Mouse (Mus musculus) thymus, adult 2 months (tissue): Measurements from ENCODE around the gene Gpr152. TPM values are rescaled to one million over a fixed set of nuclear protein-coding genes. Genes with fewer than 3 reads are reported as not detected.

Experiments used
- DNase-seq: peaks from one replicate; pipeline ENCODE4 v3.0.0; 2021
- H3K27ac ChIP-seq: fragments of 200-500 bp; 2 replicates; pipeline ENCODE4 v1.5.1; 2012; ENCODE audit warnings: low read length, control low read depth; ENCODE audit not compliant: control insufficient read depth, insufficient read depth
- H3K27me3 ChIP-seq: fragments of 200-500 bp; 2 replicates; pipeline ENCODE4 v1.6.1; 2012; ENCODE audit warnings: mild to moderate bottlenecking, low read length, moderate library complexity, mixed read lengths; ENCODE audit not compliant: control insufficient read depth, insufficient read depth
- H3K36me3 ChIP-seq: fragments of 200-500 bp; 2 replicates; pipeline ENCODE4 v1.6.1; 2012; ENCODE audit warnings: mild to moderate bottlenecking, low read length, moderate library complexity; ENCODE audit not compliant: control insufficient read depth, insufficient read depth
- H3K4me1 ChIP-seq: fragments of 200-500 bp; replicated peaks from 2 replicates; pipeline ENCODE4 v1.6.1; 2012; ENCODE audit warnings: low read length; ENCODE audit not compliant: control insufficient read depth, insufficient read depth
- H3K4me3 ChIP-seq: fragments of 200-500 bp; 2 replicates; pipeline ENCODE4 v1.5.1; 2012; ENCODE audit warnings: mild to moderate bottlenecking, low read length, control low read depth, moderate library complexity; ENCODE audit not compliant: control insufficient read depth, insufficient read depth
- CTCF ChIP-seq: fragments of 200-500 bp; IDR thresholded peaks from 2 replicates; pipeline ENCODE4 v1.5.1; 2012; ENCODE audit warnings: mild to moderate bottlenecking, control low read depth, low read length, moderate library complexity, borderline replicate concordance; ENCODE audit not compliant: control insufficient read depth, poor library complexity, insufficient read depth; ENCODE audit errors: extremely low read depth
- POLR2A ChIP-seq: fragments of 200-500 bp; IDR thresholded peaks from 2 replicates; pipeline ENCODE4 v1.6.1; 2012; ENCODE audit warnings: mild to moderate bottlenecking, low read length, control low read depth, moderate library complexity; ENCODE audit not compliant: control insufficient read depth, poor library complexity, insufficient read depth; ENCODE audit errors: extremely low read depth
- WGBS: fragments of 180-500 bp; shearing (Covaris S2); methylation state at CpG from one replicate; pipeline ENCODE4 v1.1.7; 2018; 5-methylcytosine and 5-hydroxymethylcytosine counted together
- polyA plus RNA-seq: library from polyadenylated mRNA; depleted of rRNA; stranded (reverse); fragments of >200 nt; gene quantifications from 2 replicates; pipeline ENCODE4 v1.2.3, GENCODE M21; 2012

Gene Gpr152
- polyA plus RNA-seq, 1 experiment = 0.20 TPM

GRCm38 (mm10) chr19:4115144-4115543 is 24.4 kb upstream of the Gpr152 start:
- no peak for TF ChIP-seq POLR2A
- TF ChIP-seq CTCF = no peak
- Histone ChIP-seq H3K27me3 (no peaks in the 10 kb centered on the region), H3K4me1 (peaks cover 48% of the 10 kb centered on the region), H3K36me3 (peaks cover 32% of the 10 kb centered on the region), H3K4me3 (no peak overlapping the region), H3K27ac (no peak overlapping the region)
- no peak for DNase-seq
- 97% methylated on average over 10 of the region's 10 CpGs for WGBS

DNA sequence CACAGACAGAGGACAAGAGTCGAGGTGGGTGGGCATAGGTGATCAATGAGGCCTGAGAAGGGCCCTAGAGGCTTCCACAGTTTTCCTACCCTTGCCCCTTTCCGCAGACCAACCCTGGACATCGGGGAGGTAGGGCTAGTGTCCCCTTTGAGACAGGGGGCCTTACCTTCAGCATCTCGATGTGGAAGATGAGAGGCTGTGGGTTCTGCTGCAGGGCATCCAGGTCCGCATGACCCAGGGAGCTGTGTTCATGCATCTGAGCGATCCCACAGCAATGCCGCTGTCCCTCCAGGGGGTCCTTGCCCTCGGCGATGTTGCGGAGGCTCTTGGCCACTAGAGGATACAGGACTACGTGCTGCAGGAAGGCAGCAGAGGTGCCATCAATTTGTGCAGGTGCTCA is 23.8 kb upstream of the Gpr152 start:
- DNase-seq = no peak
- WGBS = 97% methylated on average over 11 of the region's 11 CpGs

DNA sequence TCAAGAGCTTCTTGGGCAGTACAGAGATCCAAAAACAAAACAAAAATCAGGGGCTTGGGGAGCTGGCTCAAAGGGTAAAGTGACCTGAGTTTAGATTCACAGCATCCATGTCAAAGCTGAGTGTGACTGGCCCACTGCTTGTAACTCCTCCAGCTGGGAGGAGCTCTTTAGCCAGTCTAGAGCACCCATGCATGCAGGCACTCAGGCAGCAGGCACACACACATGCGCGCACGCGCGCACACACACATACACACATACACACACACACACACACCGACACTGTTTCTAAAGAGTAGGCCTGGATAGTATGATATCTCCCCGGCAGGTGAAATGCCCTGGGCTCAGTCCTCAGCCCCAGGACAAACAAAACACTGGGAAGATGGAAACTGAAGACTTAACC is 22.6 kb upstream of the Gpr152 start:
- Histone ChIP-seq H3K4me3 (no peak overlapping the region), H3K36me3 (peaks cover 29% of the 10 kb centered on the region), H3K27ac (no peak overlapping the region), H3K27me3 (no peaks in the 10 kb centered on the region), H3K4me1 (peaks cover 58% of the 10 kb centered on the region)
- TF ChIP-seq POLR2A (no peak), CTCF (no peak)
- no peak for DNase-seq
- 98% methylated on average over 7 of the region's 7 CpGs for WGBS

More for the DNA sequence above, 23.8 kb upstream of the Gpr152 start:
- Histone ChIP-seq H3K27ac (no peak overlapping the region), H3K36me3 (peaks cover 32% of the 10 kb centered on the region), H3K4me1 (peaks cover 54% of the 10 kb centered on the region), H3K4me3 (no peak overlapping the region), H3K27me3 (no peaks in the 10 kb centered on the region)
- TF ChIP-seq CTCF = no peak
- no peak for TF ChIP-seq POLR2A

- Histone ChIP-seq H3K4me1 (peaks cover 48% of the 10 kb centered on the region), H3K27ac (peak overlapping the region; percentile 70), H3K4me3 (no peak overlapping the region), H3K27me3 (no peaks in the 10 kb centered on the region), H3K36me3 (peaks cover 19% of the 10 kb centered on the region)
- 66% methylated on average over 2 of the region's 2 CpGs for WGBS
- no peak for DNase-seq
- TF ChIP-seq POLR2A (no peak), CTCF (no peak)
Measured at GRCm38 (mm10) chr19:4118350-4118749, 21.2 kb upstream of the Gpr152 start.

DNA sequence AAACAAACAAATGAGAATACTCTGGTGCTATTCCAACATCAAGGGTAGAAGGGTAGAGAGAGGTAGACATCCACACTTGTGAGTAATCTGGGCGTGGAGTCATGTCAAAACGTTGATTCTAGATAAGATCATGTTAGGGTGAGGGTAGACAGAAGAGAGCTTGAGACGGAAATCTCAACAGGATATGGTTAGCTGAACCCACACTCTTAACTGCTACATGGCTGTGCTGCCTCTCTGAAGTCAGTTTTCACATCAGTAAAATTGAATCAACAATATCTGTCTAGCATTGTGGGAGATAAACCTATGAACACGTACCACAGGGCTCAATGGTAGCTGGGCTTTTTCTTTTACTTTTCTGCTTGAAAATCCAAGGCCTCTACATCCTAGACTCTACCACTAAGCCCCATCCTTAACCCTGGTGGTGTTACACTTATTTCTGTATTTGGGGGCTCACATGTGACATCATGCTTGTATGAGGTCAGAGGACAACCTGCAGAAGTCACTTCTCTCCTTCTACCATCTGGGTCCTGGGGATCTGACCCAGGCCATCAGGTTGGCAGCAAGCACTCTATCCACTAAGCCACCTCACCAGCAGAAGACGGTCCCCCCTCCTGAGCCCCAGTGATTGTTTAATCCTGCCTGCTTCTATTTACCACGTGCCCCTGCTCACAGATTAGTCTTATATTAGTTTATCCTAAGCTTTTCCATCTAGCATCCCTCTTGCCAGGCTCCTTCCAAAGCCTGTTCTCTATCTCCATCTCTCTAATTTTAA is 19.7 kb upstream of the Gpr152 start:
- TF ChIP-seq POLR2A (no peak), CTCF (no peak)

DNA sequence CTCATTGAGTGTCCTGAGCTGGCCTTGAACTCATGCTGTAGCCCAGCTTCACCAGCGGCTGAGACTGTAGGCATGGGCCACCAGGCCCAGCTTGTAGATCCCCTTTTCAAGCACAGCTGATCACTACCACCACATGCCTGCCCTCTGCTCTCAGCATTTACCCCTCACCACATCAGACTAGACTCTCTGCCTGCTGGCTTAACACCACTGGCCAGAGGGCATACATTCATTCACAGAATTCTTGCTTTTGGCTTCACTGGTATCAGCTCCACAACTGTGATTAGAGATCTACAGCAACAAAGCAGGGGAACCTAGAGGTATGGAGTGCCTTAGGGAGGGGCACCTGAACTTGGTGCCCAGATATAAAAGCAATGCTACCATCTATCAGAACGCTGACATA is 19.1 kb upstream of the Gpr152 start:
- H3K36me3 ChIP-seq = peaks cover 9% of the 10 kb centered on the region; the same call in 1 of the 2 replicates
- WGBS = 62% methylated on average over 2 of the region's 2 CpGs
- H3K4me1 ChIP-seq = peaks cover 36% of the 10 kb centered on the region
- DNase-seq = no peak
- H3K27ac ChIP-seq = peak overlapping the region; percentile 86
- no peak overlapping the region; the same call in 1 of the 2 replicates for H3K4me3 ChIP-seq
- H3K27me3 ChIP-seq = no peaks in the 10 kb centered on the region
- no peak for TF ChIP-seq CTCF
- TF ChIP-seq POLR2A = no peak

More for the DNA sequence above, 19.7 kb upstream of the Gpr152 start:
- 15% methylated on average over 6 of the region's 6 CpGs for WGBS
- Histone ChIP-seq H3K27me3 (no peaks in the 10 kb centered on the region), H3K27ac (peak overlapping the region; percentile 86), H3K4me1 (peaks cover 33% of the 10 kb centered on the region), H3K4me3 (no peak overlapping the region; the same call in 1 of the 2 replicates), H3K36me3 (peaks cover 15% of the 10 kb centered on the region)
- peak; percentile 47 for DNase-seq
